ENCODE assay signal across 9 mouse cellular contexts in genomic region chr16:29560454-29560853, GRCm38 (mm10). TPM values are rescaled to one million over a fixed set of nuclear protein-coding genes. Genes with fewer than 3 reads are reported as not detected.
DNase-seq lines count a peak whose midpoint lies in the region; ATAC-seq and TF ChIP-seq lines count a peak whose summit lies in the region.
"Had no signal": no experiment of that assay in that cellular context is flagged by ENCODE, and none has a peak within 500 bp of the region (broad histone marks: within the 10 kb centered on the region; RNA-seq: fewer than 3 reads in every experiment).

No protein-coding gene starts in this region.

- no peaks in the 10 kb centered on the region for H3K36me3 ChIP-seq in ES-E14 (ENCODE audit: control insufficient read depth, insufficient read depth, low read length, poor library complexity, severe bottlenecking)
- H3K36me3 ChIP-seq in intestine, embryonic 16.5 days (ENCODE audit: control insufficient read depth, insufficient read depth, low read length) = no peaks in the 10 kb centered on the region

- no peak overlapping the region for H3K27ac ChIP-seq in ES-E14 (ENCODE audit: insufficient read depth, low read depth, low read length, poor library complexity, severe bottlenecking)
- H3K27ac ChIP-seq in intestine, embryonic 16.5 days (ENCODE audit: low read length) = no peak overlapping the region

- TF ChIP-seq POLR2A in brain, embryonic 14.5 days (IDR thresholded peaks at IDR 0.05; ENCODE audit: borderline replicate concordance, extremely low read depth, insufficient read depth, insufficient read length, poor library complexity, severe bottlenecking) = no peak

- no peaks in the 10 kb centered on the region for H3K27me3 ChIP-seq in intestine, embryonic 16.5 days (replicated peaks; ENCODE audit: control insufficient read depth, insufficient read depth, low read length)

- H3K4me3 ChIP-seq in ES-E14 (ENCODE audit: insufficient read depth in 1 of 2, low read depth in 1 of 2, low read length in 2 of 2, poor library complexity in 1 of 2, severe bottlenecking in 1 of 2) = no peak overlapping the region
- peak overlapping the region; percentile 26; the same call in 1 of the 2 replicates for H3K4me3 ChIP-seq in intestine, embryonic 16.5 days (ENCODE audit: low read length)

- H3K9me3 ChIP-seq in ES-E14 (ENCODE audit: control insufficient read depth, insufficient read depth, low read depth, low read length) = no peaks in the 10 kb centered on the region
- no peaks in the 10 kb centered on the region for H3K9me3 ChIP-seq in intestine, embryonic 16.5 days (ENCODE audit: control insufficient read depth, low read length)

- H3K4me1 ChIP-seq in ES-E14 (ENCODE audit: control insufficient read depth in 2 of 2, insufficient read depth in 2 of 2, low read length in 2 of 2, poor library complexity in 1 of 2) = peaks cover 0 to 2% of the 10 kb centered on the region in 2 experiments; a peak in 2 of 4 replicates
- peaks cover 2% of the 10 kb centered on the region; the same call in 1 of the 2 replicates for H3K4me1 ChIP-seq in intestine, embryonic 16.5 days (ENCODE audit: control insufficient read depth, insufficient read depth, low read length)

- ATAC-seq in intestine, embryonic 16.5 days = peak; percentile 58

- in situ Hi-C loops in ES-E14 (cut with MboI; ENCODE audit: low sequenced_read_pairs in 2 of 2, unreplicated experiment in 2 of 2) = loop anchor here (10.0 to 25.0 kb wide), 3 partner anchors 723 to 973 kb away; no protein-coding TSS in a partner anchor

- H3K9ac ChIP-seq in ES-E14 (ENCODE audit: insufficient read depth, low read depth, low read length, poor library complexity, severe bottlenecking) = no peak overlapping the region
- no peak overlapping the region for H3K9ac ChIP-seq in intestine, embryonic 16.5 days (ENCODE audit: low read depth, low read length)

- DNase-seq in kidney, adult 18-20 months = peak; percentile 6
- DNase-seq in kidney, postnatal 36 days = no peak
- peak; percentile 57 for DNase-seq in ES-E14 (ENCODE audit: low read depth, low spot score)
- DNase-seq in brain, embryonic 14.5 days (ENCODE audit: low read depth) = peak; percentile 16
- no peak for DNase-seq in ovary, postnatal 36 days (ENCODE audit: low spot score)
- no peak for DNase-seq in gastrocnemius, adult 18-20 months (ENCODE audit: low spot score)
- DNase-seq in kidney, postnatal 10 days = no peak

- H3K4me2 ChIP-seq in intestine, embryonic 16.5 days (ENCODE audit: low read depth, low read length) = peak overlapping the region; percentile 48

- 38% methylated on average over 10 of the region's 10 CpGs for WGBS in intestine, embryonic 16.5 days

- no peak for TF ChIP-seq CTCF in brain, embryonic 14.5 days (IDR thresholded peaks at IDR 0.05; ENCODE audit: borderline replicate concordance, extremely low read depth, insufficient read depth, insufficient read length)

TF ChIP-seq in ES-E14, 5 proteins besides CTCF, POLR2A, EP300 and RAD21:
- no peak for TF ChIP-seq ZC3H11A (IDR thresholded peaks at IDR 0.05; ENCODE audit: borderline replicate concordance, low read depth, low read length)

RNA-seq across cellular contexts. Expression of gene Atp13a4, which starts 15.8 kb away (rescaled TPM):
- 0.95 and 1.1 TPM in 2 replicates for total RNA-seq in ES-E14 (2012; rRNA removed)
- 1.4 and 3.4 TPM in 2 replicates for polyA plus RNA-seq in brain, embryonic 14.5 days (2012; rRNA removed)
- 0.07 TPM in 1 of 2 replicates, not detected in the other for polyA plus RNA-seq in intestine, embryonic 16.5 days (2015; fragmentation: Nextera tagmentation; extraction: Ambion mirVana)
- not detected for total RNA-seq in gastrocnemius, adult 18-20 months (2021)
- total RNA-seq: neutrophil, adult 5-6 weeks had no signal

RNA-seq across cellular contexts. Expression of gene Opa1, which starts 18.7 kb away (rescaled TPM):
- 55.3 and 56.8 TPM in 2 replicates for total RNA-seq in ES-E14 (2012; rRNA removed)
- 30.8 and 41.2 TPM in 2 replicates for polyA plus RNA-seq in brain, embryonic 14.5 days (2012; rRNA removed)
- polyA plus RNA-seq in intestine, embryonic 16.5 days (2015; fragmentation: Nextera tagmentation; extraction: Ambion mirVana) = 37.2 and 37.4 TPM in 2 replicates
- 10 to 100 TPM; 83.0 to 86.5 TPM for total RNA-seq in gastrocnemius, adult 18-20 months (2021)

Comparison
In these comparisons a context has a peak if more than half of its experiments do, and no peak if none do; other contexts are left out.
1. DNase-seq: peak in kidney, adult 18-20 months (single experiment), ES-E14 (single experiment) and brain, embryonic 14.5 days (single experiment); none in kidney, postnatal 36 days (0 of 2), ovary, postnatal 36 days (single experiment), gastrocnemius, adult 18-20 months (single experiment) and kidney, postnatal 10 days (single experiment).